Mouse (Mus musculus) layer of hippocampus, postnatal 14 days (tissue): ENCODE results near the gene Sesn3. TPM values are rescaled to one million over a fixed set of nuclear protein-coding genes. Genes with fewer than 3 reads are reported as not detected.
"Not testable (repeated sequence)": the region's sequence is repeated elsewhere in the genome, so short reads cannot be mapped to it uniquely, and the experiment has no call there.

Experiments
- DNase-seq, 2 experiments: peaks; one replicate each; pipeline ENCODE4 v3.0.0; 2021 to 2022; ENCODE audit warnings: low spot score in 2 of 2, mixed read lengths in 1 of 2
- long read RNA-seq, 2 experiments: library from polyadenylated mRNA; stranded (forward); transcript quantifications; one replicate each; pipeline ENCODE4 v2.0.0; 2021
- total RNA-seq, 2 experiments: library from RNA; stranded (reverse); gene quantifications; 2 replicates each; pipeline ENCODE4 v1.2.3; 2021

Gene Sesn3
- total RNA-seq: 10 to 100 TPM; 59.1 to 66.2 TPM
- long read RNA-seq, experiment 1, full-length matches to known transcripts: 5 of 7 reads
- long read RNA-seq, experiment 1, partial matches to known transcripts: 0 of 7 reads
- long read RNA-seq, experiment 1, other reads (novel, unspliced or antisense): 2 of 7 reads
- long read RNA-seq, experiment 2, full-length matches to known transcripts: 5 of 11 reads
- long read RNA-seq, experiment 2, partial matches to known transcripts: 1 of 11 reads
- long read RNA-seq, experiment 2, other reads (novel, unspliced or antisense): 5 of 11 reads

DNA sequence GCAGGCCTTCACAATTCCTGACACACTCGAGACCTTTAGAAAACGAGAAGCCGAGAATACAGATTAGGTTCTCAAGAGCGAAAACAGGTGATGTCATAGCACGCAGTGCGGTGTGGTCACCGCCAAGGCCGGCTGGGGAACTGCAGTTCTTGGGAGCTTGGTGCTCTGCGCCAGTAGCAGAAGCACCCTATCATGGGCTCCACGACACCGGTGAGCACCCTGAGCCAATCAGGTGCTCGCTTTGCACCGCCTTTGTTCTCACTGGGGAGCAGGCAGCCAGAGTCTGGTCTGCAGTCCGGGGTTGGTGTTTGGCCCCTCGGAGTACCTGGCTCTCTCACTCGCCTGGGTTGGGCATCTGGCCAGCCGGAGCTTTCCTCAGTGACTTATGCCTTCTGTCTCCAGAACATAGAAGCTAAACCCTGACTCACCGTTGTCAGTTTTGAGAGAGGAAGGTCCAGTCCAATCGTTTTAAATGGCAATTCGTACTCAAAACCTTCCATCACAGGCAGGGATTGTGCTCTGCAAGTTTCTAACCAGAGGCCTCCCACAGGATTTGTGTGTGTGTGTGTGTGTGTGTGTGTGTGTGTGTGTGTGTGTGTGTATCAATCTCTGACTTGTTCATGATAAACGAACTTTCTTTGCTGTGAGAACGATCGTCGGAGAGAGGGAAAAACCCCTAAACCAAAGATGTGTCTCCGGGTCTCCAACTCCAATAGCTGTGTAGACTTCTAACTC lies at the start of gene Sesn3:
TSS of gene Sesn3 (plus strand) at position 82 of the 735 bp plus-strand sequence.
- DNase-seq: peak; percentile 59

- DNase-seq: not testable (repeated sequence)
These were observed 47.8 kb upstream of the Sesn3 start for GRCm38 (mm10) chr9:14227086-14227485.

DNA sequence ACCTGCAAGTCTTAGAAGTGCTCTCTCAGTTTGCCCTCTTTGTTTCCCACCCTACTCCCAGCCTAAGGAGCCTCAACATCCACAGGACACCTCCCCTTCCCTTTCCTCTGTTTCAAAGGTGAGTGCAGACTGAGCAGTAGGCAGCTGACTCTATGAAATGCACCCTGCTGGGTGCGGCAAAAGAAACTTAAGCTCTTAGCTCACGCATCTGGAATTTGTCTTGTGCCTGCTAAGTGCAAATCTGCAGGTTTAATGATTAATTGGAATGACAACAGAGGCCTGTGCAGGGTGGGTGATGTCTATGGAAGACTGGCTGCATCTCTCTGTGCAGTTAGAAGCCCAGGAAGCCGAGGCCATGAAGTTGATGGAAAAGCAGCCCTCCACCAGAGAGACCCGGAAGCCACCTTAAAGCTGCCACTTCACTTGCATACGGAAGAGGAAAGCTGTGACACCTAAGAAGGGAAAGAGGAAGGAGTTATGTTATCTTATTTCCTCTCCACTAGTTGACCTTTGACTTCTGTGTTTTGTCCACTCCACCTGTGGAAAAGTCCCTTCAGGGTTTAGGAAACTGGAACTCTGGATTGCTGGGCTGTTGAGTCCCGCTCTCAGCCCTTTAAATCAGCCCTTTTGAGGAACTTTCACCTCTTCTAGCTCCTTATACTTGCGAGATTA lies 41.0 kb upstream of the Sesn3 start:
- no peak for DNase-seq

DNA sequence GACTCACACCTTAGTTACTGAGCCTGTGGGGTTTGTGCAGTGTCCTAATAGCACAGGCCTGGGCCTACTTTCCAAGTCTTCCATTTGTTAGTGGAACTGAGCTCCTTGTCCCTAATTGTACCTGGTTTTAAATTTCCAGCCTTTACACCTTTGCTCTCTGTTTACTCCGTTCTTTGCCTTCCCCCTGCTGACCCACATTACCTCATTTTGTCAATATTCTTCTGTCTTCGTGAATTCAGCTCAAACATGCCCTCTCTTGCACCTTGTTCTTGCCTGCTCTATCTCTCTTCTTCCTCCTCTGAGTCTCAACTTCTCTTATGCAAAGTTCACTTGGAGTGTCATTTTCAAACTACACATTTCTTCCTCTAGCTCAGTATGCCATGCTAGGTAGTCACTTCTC lies 39.6 kb upstream of the Sesn3 start:
- no peak for DNase-seq

DNA sequence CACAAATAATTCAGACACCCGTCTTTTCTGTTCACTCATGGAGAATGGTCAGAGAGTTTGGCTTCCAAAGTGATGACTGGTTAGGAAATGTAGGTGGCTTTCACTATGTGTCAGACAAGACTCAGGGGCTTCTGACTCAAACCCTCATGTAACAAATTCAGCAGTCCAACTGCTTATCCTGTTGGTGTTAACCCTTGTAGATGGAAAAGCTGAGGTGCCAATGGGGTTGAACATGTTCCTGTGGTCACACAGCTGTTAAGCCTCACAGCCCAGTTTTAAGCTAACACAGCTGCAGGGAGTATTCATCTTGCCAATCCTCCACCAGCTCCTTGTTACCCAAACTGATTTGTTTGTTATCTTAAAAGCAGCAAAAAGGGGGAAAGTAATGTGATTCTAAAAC lies 33.9 kb upstream of the Sesn3 start:
- DNase-seq: not testable (repeated sequence)

DNA sequence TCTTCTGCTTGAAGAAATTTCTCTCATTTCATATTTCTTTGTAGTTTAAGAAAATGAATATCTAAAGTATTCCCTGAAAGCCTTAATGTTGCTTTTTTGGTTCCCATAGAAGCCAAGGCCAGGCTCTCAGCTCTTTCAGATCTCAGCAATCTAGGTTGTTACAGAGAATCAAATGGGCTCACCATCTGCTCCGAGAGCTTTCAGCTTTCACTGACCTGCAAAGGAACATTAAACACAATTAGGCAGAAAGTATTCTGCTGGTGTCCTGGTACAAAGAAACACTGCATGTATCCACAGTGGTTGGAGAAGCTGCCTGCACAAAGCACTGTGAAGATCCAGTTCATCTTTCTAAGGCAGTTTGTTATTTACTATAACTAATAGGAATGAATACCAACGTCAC lies 32.6 kb upstream of the Sesn3 start:
- DNase-seq: no peak

DNA sequence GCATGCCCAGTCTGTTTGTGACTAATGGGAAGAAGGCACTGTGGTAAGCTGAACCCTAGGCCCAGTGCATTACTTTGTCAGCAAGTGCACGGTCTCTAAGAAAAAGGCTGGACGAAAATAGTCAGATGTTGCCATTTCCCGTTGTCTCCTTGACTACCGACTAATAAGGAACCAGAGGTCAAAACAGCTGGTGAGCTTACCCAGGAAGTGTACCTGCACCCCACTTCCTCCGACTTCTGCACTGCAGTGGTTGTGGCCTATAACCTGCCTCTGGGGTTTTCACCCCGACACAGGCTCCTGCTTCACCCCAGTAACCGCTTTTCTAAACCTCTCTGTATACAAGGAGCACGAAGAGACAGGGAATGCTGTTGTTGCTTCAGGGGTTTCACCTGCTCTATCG lies 30.3 kb upstream of the Sesn3 start:
- no peak for DNase-seq

DNA sequence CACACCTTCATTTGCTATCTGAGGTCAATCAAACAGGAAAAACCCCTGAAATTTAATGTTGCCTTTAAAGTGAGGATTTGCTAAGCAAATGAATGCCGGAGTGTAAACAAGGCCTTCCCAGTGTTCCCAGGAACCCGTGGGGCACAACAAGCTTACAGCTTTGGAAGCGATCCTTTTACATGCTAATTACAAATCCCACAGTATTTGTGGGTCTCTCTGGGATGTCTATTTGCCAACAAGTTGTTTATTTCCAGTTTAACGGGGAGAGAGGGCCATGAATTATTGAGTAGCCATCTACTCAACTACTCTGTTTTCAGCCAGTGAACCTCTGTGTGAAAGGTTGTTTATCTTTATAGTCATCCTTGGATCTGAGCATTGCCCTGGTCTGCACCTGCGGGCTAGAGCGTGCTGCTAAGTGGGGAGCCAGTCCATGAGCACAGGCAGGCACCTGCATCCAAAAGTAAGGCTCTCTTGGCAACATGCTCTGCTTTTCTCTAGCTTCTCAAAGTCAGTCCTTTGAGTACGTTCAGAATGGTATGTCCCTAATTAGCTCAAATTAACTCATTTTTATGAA lies 29.8 kb upstream of the Sesn3 start:
- DNase-seq: peak in 1 of 2 experiments; percentile 22

- peak; percentile 24 to 54 for DNase-seq
These were observed 28.7 kb upstream of the Sesn3 start for GRCm38 (mm10) chr9:14246016-14246799.

DNA sequence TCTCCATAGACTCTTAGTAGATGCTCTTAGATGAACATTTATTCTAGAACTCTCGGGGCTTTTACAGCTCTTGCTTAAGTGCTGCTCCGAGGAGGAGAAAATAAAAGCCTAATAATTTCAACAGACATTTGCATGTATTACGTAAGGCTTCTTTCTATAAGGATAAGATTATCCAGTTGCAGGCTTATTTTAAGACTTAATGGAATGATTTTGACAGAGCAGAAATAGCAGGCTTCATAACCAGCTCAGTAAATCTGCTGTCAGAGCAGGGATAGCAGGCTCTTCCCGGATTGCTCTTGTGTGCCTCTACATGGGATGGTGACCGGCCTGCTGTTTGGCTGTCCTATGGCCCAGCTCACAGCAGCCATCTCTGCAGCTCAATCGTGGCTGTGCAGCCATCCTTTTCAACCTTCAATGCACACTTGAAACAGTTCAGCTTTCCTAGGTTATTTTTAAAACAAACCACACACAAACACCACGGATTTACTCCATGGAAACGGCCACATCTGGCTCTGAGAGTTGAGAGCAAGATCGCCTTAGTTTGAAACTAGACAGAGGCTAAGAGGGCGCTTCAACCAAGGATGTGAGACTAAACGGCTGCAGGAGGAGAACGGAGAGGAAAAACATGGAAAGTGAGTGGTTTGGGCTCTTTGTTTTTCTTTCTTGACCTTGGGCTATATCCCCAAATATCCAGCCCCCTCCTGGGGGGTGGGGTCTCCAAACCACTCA lies 27.2 kb upstream of the Sesn3 start:
- no peak for DNase-seq

DNA sequence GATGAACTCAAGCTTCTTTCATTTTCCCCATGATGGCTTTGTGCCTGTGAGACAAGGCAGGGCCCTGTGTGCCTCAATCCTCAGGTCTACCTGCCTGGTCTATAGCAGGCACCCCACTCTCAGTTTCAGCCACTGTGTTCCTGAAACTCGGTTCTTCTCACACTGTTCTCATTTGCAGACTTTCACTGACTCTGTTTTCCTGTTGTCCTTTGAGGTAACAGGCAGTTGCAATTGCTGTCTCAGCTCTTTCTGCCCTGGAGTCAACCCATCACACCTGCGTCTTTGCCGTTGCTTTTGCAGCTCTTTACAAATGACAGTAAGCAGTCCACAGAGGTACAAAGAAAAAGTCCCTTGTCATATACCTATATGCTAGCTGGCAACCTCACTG lies 26.7 kb upstream of the Sesn3 start:
- no peak for DNase-seq

DNA sequence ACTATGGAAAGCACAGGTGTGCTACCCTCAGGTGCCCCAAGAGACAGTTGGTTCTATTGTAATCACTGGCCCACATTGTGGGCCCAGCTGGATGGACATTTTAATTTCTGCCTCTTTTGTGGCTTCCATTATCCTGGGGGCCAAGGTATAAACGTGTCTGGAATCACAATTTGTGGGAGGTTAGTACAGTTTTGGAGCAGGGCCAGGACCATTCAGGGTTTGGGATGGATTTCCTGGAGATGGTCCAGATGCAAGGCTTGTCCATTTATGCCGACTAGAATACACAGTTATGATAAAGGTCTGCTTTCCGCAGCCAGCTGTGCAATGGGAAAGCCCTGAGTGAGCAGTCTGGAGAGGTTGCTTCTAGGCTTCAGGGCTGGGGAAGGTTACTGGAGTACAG lies 13.7 kb upstream of the Sesn3 start:
- DNase-seq: no peak

GRCm38 (mm10) chr9:14262568-14262972 lies 12.3 kb upstream of the Sesn3 start:
- no peak for DNase-seq

- DNase-seq: no peak
These were observed 8.4 kb upstream of the Sesn3 start for GRCm38 (mm10) chr9:14266470-14266869.

DNA sequence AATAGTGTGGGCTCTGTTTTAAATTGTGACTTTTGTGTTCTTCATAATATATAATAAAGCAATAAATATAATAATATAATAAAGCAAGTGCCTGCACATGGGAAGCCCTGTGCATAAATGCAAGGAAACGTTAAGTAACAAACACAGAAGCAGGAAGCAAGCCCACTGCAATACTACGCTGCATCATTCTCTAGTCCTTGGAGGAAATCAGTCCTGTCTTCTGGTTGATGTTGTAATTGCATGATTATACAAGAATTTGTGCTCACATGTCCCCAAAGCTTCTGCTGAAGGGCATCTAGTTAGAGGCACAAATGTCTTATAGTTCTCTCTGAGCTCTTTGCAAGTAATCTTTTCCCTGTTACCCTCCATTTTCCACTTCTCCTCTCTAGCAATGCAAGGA lies 6.3 kb upstream of the Sesn3 start:
- no peak for DNase-seq

GRCm38 (mm10) chr9:14272921-14273320 lies 1.9 kb upstream of the Sesn3 start:
- no peak for DNase-seq

GRCm38 (mm10) chr9:14274586-14274985 lies 281 bp upstream of the Sesn3 start:
- no peak for DNase-seq

GRCm38 (mm10) chr9:14275792-14276480 lies 1.1 kb downstream of the Sesn3 start:
- peak; percentile 98 to 100 for DNase-seq

- peak; percentile 61 to 63 for DNase-seq
These were observed 1.8 kb downstream of the Sesn3 start for GRCm38 (mm10) chr9:14276481-14277287.
